Mouse (Mus musculus): ENCODE data around the gene Rabl3. TPM values are rescaled to one million over a fixed set of nuclear protein-coding genes. Genes with fewer than 3 reads are reported as not detected.

Gene Rabl3
- polyA plus RNA-seq, 1 experiment from 2014 or later, result 12.8 TPM

Other genes starting within 250 kb of the Rabl3 start
- 0.03 TPM in 1 of 2 replicates, not detected in the other for gene Stxbp5l, start 154.9 kb upstream of the Rabl3 start, polyA plus RNA-seq (2015; fragmentation: Nextera tagmentation; extraction: Ambion mirVana)
- gene Gtf2e1, start 96 bp upstream of the Rabl3 start, polyA plus RNA-seq (2015; fragmentation: Nextera tagmentation; extraction: Ambion mirVana), result 7.3 and 7.6 TPM in 2 replicates
- gene Hgd, start 40.3 kb downstream of the Rabl3 start, polyA plus RNA-seq (2015; fragmentation: Nextera tagmentation; extraction: Ambion mirVana), result 42.0 and 46.9 TPM in 2 replicates
- gene Ndufb4, start 114.6 kb downstream of the Rabl3 start, polyA plus RNA-seq (2015; fragmentation: Nextera tagmentation; extraction: Ambion mirVana), result 21.5 and 31.8 TPM in 2 replicates
- gene Fstl1, start 237.0 kb downstream of the Rabl3 start, polyA plus RNA-seq (2015; fragmentation: Nextera tagmentation; extraction: Ambion mirVana), result 18.7 and 18.8 TPM in 2 replicates